Mouse (Mus musculus) megakaryocyte, embryonic 14.5 days (primary cell): ENCODE data around the gene Chrna9.

Source experiments
- FLI1 ChIP-seq: IDR thresholded peaks from 2 replicates; pipeline ENCODE4 v1.6.1; 2012; ENCODE audit warnings: low read length, inconsistent platforms, mixed read lengths
- GATA1 ChIP-seq: IDR thresholded peaks from 3 replicates; pipeline ENCODE4 v1.6.1; 2012; ENCODE audit warnings: mixed read lengths, low read length, inconsistent platforms, borderline replicate concordance

- no peak for TF ChIP-seq GATA1
- TF ChIP-seq FLI1 = no peak
Observed at GRCm38 (mm10) chr5:66004134-66004925, 69.6 kb downstream of the Chrna9 start, which contains the start of gene 9130230L23Rik.
